Mouse (Mus musculus): ENCODE results near the gene Psmb8.

Psmb8 gene

GRCm38 (mm10) chr17:34244656-34245055 lies 47.1 kb downstream of the Psmb8 start:
- no peak for DNase-seq (ENCODE audit: extremely low read depth, low read depth, low spot score)

- DNase-seq (ENCODE audit: extremely low read depth, low read depth, low spot score): no peak
Measured at GRCm38 (mm10) chr17:34247047-34247446, 49.5 kb downstream of the Psmb8 start.

- DNase-seq (ENCODE audit: extremely low read depth, low read depth, low spot score): no peak
Measured at GRCm38 (mm10) chr17:34248764-34249163, 51.2 kb downstream of the Psmb8 start.

- no peak for DNase-seq (ENCODE audit: extremely low read depth, low read depth, low spot score)
Measured at GRCm38 (mm10) chr17:34249361-34249760, 51.8 kb downstream of the Psmb8 start.

- no peak for DNase-seq (ENCODE audit: extremely low read depth, low read depth, low spot score)
Measured at GRCm38 (mm10) chr17:34249878-34250277, 52.4 kb downstream of the Psmb8 start.

Data from fat pad, adult 2 months (tissue).